Mouse (Mus musculus) cortical plate, adult 2 months (tissue): Measurements from ENCODE around the gene Smad9.

Source experiments
- CTCF ChIP-seq: fragments of 200-500 bp; IDR thresholded peaks from 2 replicates; pipeline ENCODE4 v1.5.1; 2011; ENCODE audit warnings: mild to moderate bottlenecking, control low read depth, low read length; ENCODE audit not compliant: insufficient read depth; ENCODE audit errors: extremely low read depth
- POLR2A ChIP-seq: fragments of 200-500 bp; IDR thresholded peaks from 2 replicates; pipeline ENCODE4 v1.6.1; 2011; ENCODE audit warnings: mild to moderate bottlenecking, low read length, control low read depth; ENCODE audit not compliant: insufficient read depth; ENCODE audit errors: extremely low read depth

DNA sequence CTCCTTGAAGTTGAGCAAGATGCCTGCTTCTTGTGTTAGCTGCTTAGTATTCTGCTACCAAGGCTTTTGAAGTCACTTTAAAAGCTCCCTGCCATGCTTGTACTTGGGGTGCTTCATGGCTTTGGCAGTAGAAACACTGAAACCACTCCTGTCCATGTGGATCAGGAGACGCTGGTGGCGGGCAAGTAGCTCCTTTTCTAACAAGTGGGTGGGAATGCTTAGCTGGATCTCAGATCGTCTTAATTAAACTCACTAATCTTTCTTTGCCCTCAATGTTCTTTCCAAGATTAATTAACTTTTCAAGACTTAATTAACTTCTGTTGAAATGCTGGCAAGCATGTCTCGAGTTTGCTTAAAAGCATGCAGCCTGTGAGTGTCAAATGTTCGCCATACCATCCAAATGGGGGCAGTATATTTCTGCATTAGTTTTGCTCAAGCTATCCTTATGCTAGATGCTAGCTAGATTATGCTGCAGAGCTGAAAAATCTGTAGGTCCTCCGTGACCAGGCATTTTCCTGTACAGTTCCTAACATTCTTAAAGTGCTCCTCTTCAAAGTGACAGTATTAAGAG, 58.1 kb downstream of the Smad9 start:
- peak; percentile 28; the same call in 1 of the 2 replicates for TF ChIP-seq CTCF
- no peak for TF ChIP-seq POLR2A
